Mouse (Mus musculus) hindbrain, embryonic 11.5 days (tissue): ENCODE results near the gene Lbhd1. TPM values are rescaled to one million over a fixed set of nuclear protein-coding genes. Genes with fewer than 3 reads are reported as not detected.

ENCODE experiments used
- ATAC-seq: fragments of 200-750 bp; cut with Nextera tagmentation; 2 replicates; pipeline ENCODE4 v1.8.0; 2017; ENCODE audit warnings: mild to moderate bottlenecking, moderate TSS enrichment, moderate library complexity; ENCODE audit not compliant: low FRiP score
- DNase-seq: peaks from one replicate; pipeline ENCODE4 v3.0.0-alpha.2; 2015; ENCODE audit warnings: low spot score
- H3K27ac ChIP-seq: fragments of 300-500 bp; sonication (generic); 2 replicates; pipeline ENCODE4 v1.5.1; 2014; ENCODE audit warnings: mild to moderate bottlenecking, low read depth, low read length
- H3K27me3 ChIP-seq: fragments of 300-500 bp; sonication (generic); 2 replicates; pipeline ENCODE4 v1.6.1; 2014; ENCODE audit warnings: mild to moderate bottlenecking, low read length, moderate library complexity, mixed read lengths; ENCODE audit not compliant: control insufficient read depth, insufficient read depth
- H3K36me3 ChIP-seq: fragments of 300-500 bp; sonication (generic); 2 replicates; pipeline ENCODE4 v1.6.1; 2014; ENCODE audit warnings: mild to moderate bottlenecking, low read length, moderate library complexity, mixed read lengths; ENCODE audit not compliant: control insufficient read depth, insufficient read depth
- H3K4me1 ChIP-seq: fragments of 300-500 bp; sonication (generic); replicated peaks from 2 replicates; pipeline ENCODE4 v1.6.1; 2014; ENCODE audit warnings: low read length, mixed read lengths; ENCODE audit not compliant: control insufficient read depth, insufficient read depth
- H3K4me2 ChIP-seq: fragments of 300-500 bp; sonication (generic); replicated peaks from 2 replicates; pipeline ENCODE4 v1.6.1; 2014; ENCODE audit warnings: mild to moderate bottlenecking, low read depth, low read length
- H3K4me3 ChIP-seq: fragments of 300-500 bp; sonication (generic); 2 replicates; pipeline ENCODE4 v1.5.1; 2014; ENCODE audit warnings: low read depth, low read length
- H3K9ac ChIP-seq: fragments of 300-500 bp; sonication (generic); 2 replicates; pipeline ENCODE4 v1.6.1; 2014; ENCODE audit warnings: low read depth, low read length
- H3K9me3 ChIP-seq: fragments of 300-500 bp; sonication (generic); 2 replicates; pipeline ENCODE4 v1.6.1; 2016; ENCODE audit warnings: low read length; ENCODE audit not compliant: control insufficient read depth
- WGBS: fragments of 180-500 bp; shearing (Covaris S2); extraction: QIAGEN DNeasy Blood & Tissue Kit; methylation state at CpG from one replicate; pipeline ENCODE4 v1.1.7; 2014; 5-methylcytosine and 5-hydroxymethylcytosine counted together
- polyA plus RNA-seq: library from polyadenylated mRNA; unstranded; fragments of >200 nt; fragmentation: Nextera tagmentation; extraction: Ambion mirVana; gene quantifications from 2 replicates; pipeline ENCODE4 v1.2.1, GENCODE M21; 2014

Lbhd1 gene
- polyA plus RNA-seq, 1 experiment from 2014 or later: 103 TPM

- Histone ChIP-seq H3K4me1 (no peaks in the 10 kb centered on the region), H3K4me2 (peak overlapping the region; percentile 70), H3K27ac (no peak overlapping the region), H3K9me3 (no peaks in the 10 kb centered on the region), H3K4me3 (peak overlapping the region; percentile 48), H3K36me3 (no peaks in the 10 kb centered on the region), H3K27me3 (no peaks in the 10 kb centered on the region), H3K9ac (peak overlapping the region; percentile 64)
- WGBS: 19% methylated on average over 11 of the region's 11 CpGs
- ATAC-seq: peak; percentile 17; the same call in 1 of the 2 replicates
- no peak for DNase-seq
These were observed 46.6 kb downstream of the Lbhd1 start for GRCm38 (mm10) chr19:8930117-8930516.

GRCm38 (mm10) chr19:8930771-8931170, 47.2 kb downstream of the Lbhd1 start:
- Histone ChIP-seq H3K27me3 (no peaks in the 10 kb centered on the region), H3K9ac (no peak overlapping the region; the same call in 1 of the 2 replicates), H3K27ac (no peak overlapping the region), H3K36me3 (no peaks in the 10 kb centered on the region), H3K4me2 (no peak overlapping the region), H3K9me3 (no peaks in the 10 kb centered on the region), H3K4me3 (no peak overlapping the region), H3K4me1 (no peaks in the 10 kb centered on the region)
- DNase-seq (no peak), ATAC-seq (no peak)
- WGBS: 90% methylated on average over 7 of the region's 7 CpGs

- DNase-seq (no peak), ATAC-seq (no peak)
- H3K4me1 ChIP-seq: peaks cover 6% of the 10 kb centered on the region; the same call in 1 of the 2 replicates
- no peaks in the 10 kb centered on the region for H3K9me3 ChIP-seq
- 96% methylated on average over 2 of the region's 2 CpGs for WGBS
- H3K36me3 ChIP-seq: no peaks in the 10 kb centered on the region
- H3K4me3 ChIP-seq: no peak overlapping the region
- H3K4me2 ChIP-seq: no peak overlapping the region
- H3K27me3 ChIP-seq: no peaks in the 10 kb centered on the region
- no peak overlapping the region for H3K9ac ChIP-seq
- H3K27ac ChIP-seq: no peak overlapping the region
These were observed 53.2 kb downstream of the Lbhd1 start for GRCm38 (mm10) chr19:8936736-8937135.

GRCm38 (mm10) chr19:8940526-8941133, 57.1 kb downstream of the Lbhd1 start:
- Histone ChIP-seq H3K4me2 (no peak overlapping the region; the same call in 1 of the 2 replicates), H3K9ac (no peak overlapping the region), H3K27me3 (no peaks in the 10 kb centered on the region), H3K27ac (peak overlapping the region; percentile 98; the same call in 1 of the 2 replicates), H3K9me3 (no peaks in the 10 kb centered on the region), H3K4me3 (peak overlapping the region; percentile 97), H3K4me1 (peaks cover 13% of the 10 kb centered on the region), H3K36me3 (no peaks in the 10 kb centered on the region)
- WGBS: 80% methylated on average over 15 of the region's 15 CpGs
- DNase-seq: no peak
- no peak for ATAC-seq

GRCm38 (mm10) chr19:8941136-8941514, 57.6 kb downstream of the Lbhd1 start:
- peaks cover 13% of the 10 kb centered on the region for H3K4me1 ChIP-seq
- H3K36me3 ChIP-seq: 0 out of 2 replicates have a peak, but pooled peaks cover under 1% of the 10 kb centered on the region
- peak overlapping the region; percentile 100 for H3K9ac ChIP-seq
- H3K27me3 ChIP-seq: no peaks in the 10 kb centered on the region
- peak; percentile 55 for ATAC-seq
- H3K27ac ChIP-seq: peak overlapping the region; percentile 98
- DNase-seq: no peak
- H3K9me3 ChIP-seq: no peaks in the 10 kb centered on the region
- H3K4me2 ChIP-seq: peak overlapping the region; percentile 64
- H3K4me3 ChIP-seq: peak overlapping the region; percentile 97
- 32% methylated on average over 10 of the region's 10 CpGs for WGBS

- under 1% methylated on average over 64 of the region's 64 CpGs for WGBS
These were observed 58.1 kb downstream of the Lbhd1 start, which contains the start of gene Mta2 for GRCm38 (mm10) chr19:8941515-8942217. TSS of gene Mta2 (plus strand) at chr19:8941875.

More at GRCm38 (mm10) chr19:8941515-8942217, 58.1 kb downstream of the Lbhd1 start, which contains the start of gene Mta2:
- H3K36me3 ChIP-seq: 0 out of 2 replicates have a peak, but pooled peaks cover 2% of the 10 kb centered on the region
- H3K27me3 ChIP-seq: no peaks in the 10 kb centered on the region
- ATAC-seq (peak; percentile 97), DNase-seq (peak; percentile 98)
- H3K9me3 ChIP-seq: no peaks in the 10 kb centered on the region
- peaks cover 13% of the 10 kb centered on the region for H3K4me1 ChIP-seq
- H3K27ac ChIP-seq: peak within 1 kb of the TSS; percentile 98
- H3K9ac ChIP-seq: peak within 1 kb of the TSS; percentile 100
- peak within 1 kb of the TSS; percentile 64 for H3K4me2 ChIP-seq
- peak within 1 kb of the TSS; percentile 97 for H3K4me3 ChIP-seq

Other genes with a start within 250 kb of the Lbhd1 start
- 0.13 and 0.20 TPM in 2 replicates for gene Chrm1, start 219.9 kb upstream of the Lbhd1 start, polyA plus RNA-seq
- gene Slc3a2, start 160.4 kb upstream of the Lbhd1 start, polyA plus RNA-seq: 123 and 136 TPM in 2 replicates
- gene Wdr74, start 147.9 kb upstream of the Lbhd1 start, polyA plus RNA-seq: 83.6 and 87.1 TPM in 2 replicates
- gene 1700092M07Rik, start 143.0 kb upstream of the Lbhd1 start, polyA plus RNA-seq: 1.6 and 2.6 TPM in 2 replicates
- gene Stx5a, start 142.3 kb upstream of the Lbhd1 start, polyA plus RNA-seq: 100 and 111 TPM in 2 replicates
- gene Nxf1, start 126.7 kb upstream of the Lbhd1 start, polyA plus RNA-seq: 213 and 224 TPM in 2 replicates
- gene Tmem223, start 112.7 kb upstream of the Lbhd1 start, polyA plus RNA-seq: 192 and 194 TPM in 2 replicates
- 46.4 and 50.8 TPM in 2 replicates for gene Tmem179b, start 109.3 kb upstream of the Lbhd1 start, polyA plus RNA-seq
- gene Taf6l, start 97.3 kb upstream of the Lbhd1 start, polyA plus RNA-seq: 15.4 and 17.1 TPM in 2 replicates
- gene Polr2g, start 85.2 kb upstream of the Lbhd1 start, polyA plus RNA-seq: 184 and 194 TPM in 2 replicates
- 5.7 and 7.5 TPM in 2 replicates for gene Zbtb3, start 81.2 kb upstream of the Lbhd1 start, polyA plus RNA-seq
- 47.0 and 53.1 TPM in 2 replicates for gene Ttc9c, start 64.4 kb upstream of the Lbhd1 start, polyA plus RNA-seq
- 7.0 and 10.1 TPM in 2 replicates for gene Hnrnpul2, start 63.7 kb upstream of the Lbhd1 start, polyA plus RNA-seq
- not detected in 2 replicates for gene AC129217.1, start 54.0 kb upstream of the Lbhd1 start, polyA plus RNA-seq
- 55.6 and 59.6 TPM in 2 replicates for gene Bscl2, start 46.3 kb upstream of the Lbhd1 start, polyA plus RNA-seq
- 158 TPM in 2 replicates for gene Gng3, start 44.5 kb upstream of the Lbhd1 start, polyA plus RNA-seq
- gene Lrrn4cl, start 33.0 kb upstream of the Lbhd1 start, polyA plus RNA-seq: 0.32 and 0.37 TPM in 2 replicates
- 164 and 180 TPM in 2 replicates for gene Ubxn1, start 12.2 kb upstream of the Lbhd1 start, polyA plus RNA-seq
- 56.1 and 57.2 TPM in 2 replicates for gene Uqcc3, start 2.8 kb upstream of the Lbhd1 start, polyA plus RNA-seq
- gene Gm49403, start 198 bp downstream of the Lbhd1 start, polyA plus RNA-seq: not detected in 2 replicates
- 107 and 112 TPM in 2 replicates for gene 1810009A15Rik, start 5.1 kb downstream of the Lbhd1 start, polyA plus RNA-seq
- not detected in 2 replicates for gene Gm49416, start 5.2 kb downstream of the Lbhd1 start, polyA plus RNA-seq
- gene Ints5, start 9.3 kb downstream of the Lbhd1 start, polyA plus RNA-seq: 26.1 and 32.1 TPM in 2 replicates
- gene Ganab, start 14.3 kb downstream of the Lbhd1 start, polyA plus RNA-seq: 89.8 and 102 TPM in 2 replicates
- 43.5 and 45.8 TPM in 2 replicates for gene B3gat3, start 36.6 kb downstream of the Lbhd1 start, polyA plus RNA-seq
- 1.0 and 1.1 TPM in 2 replicates for gene Rom1, start 45.6 kb downstream of the Lbhd1 start, polyA plus RNA-seq
- gene Eml3, start 45.8 kb downstream of the Lbhd1 start, polyA plus RNA-seq: 6.5 and 7.8 TPM in 2 replicates
- 45.6 and 52.3 TPM in 2 replicates for gene Mta2, start 58.1 kb downstream of the Lbhd1 start, polyA plus RNA-seq
- 23.7 and 27.8 TPM in 2 replicates for gene Tut1, start 70.1 kb downstream of the Lbhd1 start, polyA plus RNA-seq
- 462 and 475 TPM in 2 replicates for gene Eef1g, start 83.3 kb downstream of the Lbhd1 start, polyA plus RNA-seq
- 6.0 and 14.1 TPM in 2 replicates for gene Ahnak, start 105.6 kb downstream of the Lbhd1 start, polyA plus RNA-seq
- not detected in 2 replicates for gene Scgb1a1, start 204.2 kb downstream of the Lbhd1 start, polyA plus RNA-seq